Mouse (Mus musculus) kidney, adult 2 months (tissue): ENCODE data around the gene Hivep2. TPM values are rescaled to one million over a fixed set of nuclear protein-coding genes. Genes with fewer than 3 reads are reported as not detected.

Experiments
- DNase-seq: peaks from one replicate; pipeline ENCODE4 v3.0.0; 2021
- H3K27ac ChIP-seq: fragments of 200-500 bp; 2 replicates; pipeline ENCODE4 v1.5.1; 2012; ENCODE audit warnings: low read depth, low read length, control low read depth, inconsistent platforms; ENCODE audit not compliant: insufficient read depth
- H3K27me3 ChIP-seq: fragments of 200-500 bp; replicated peaks from 2 replicates; pipeline ENCODE4 v1.6.1; 2012; ENCODE audit warnings: mild to moderate bottlenecking, moderate library complexity, low read length, inconsistent platforms; ENCODE audit not compliant: control insufficient read depth, insufficient read depth
- H3K36me3 ChIP-seq: fragments of 200-500 bp; 2 replicates; pipeline ENCODE4 v1.6.1; 2012; ENCODE audit warnings: mild to moderate bottlenecking, moderate library complexity, low read length, inconsistent platforms; ENCODE audit not compliant: control insufficient read depth, insufficient read depth
- H3K4me1 ChIP-seq: fragments of 200-500 bp; 2 replicates; pipeline ENCODE4 v1.6.1; 2011; ENCODE audit warnings: low read length; ENCODE audit not compliant: control insufficient read depth, insufficient read depth
- H3K4me3 ChIP-seq: fragments of 200-500 bp; 2 replicates; pipeline ENCODE4 v1.5.1; 2011; ENCODE audit warnings: mild to moderate bottlenecking, low read depth, low read length, control low read depth; ENCODE audit not compliant: insufficient read depth
- CTCF ChIP-seq: fragments of 200-500 bp; conservative IDR thresholded peaks from 2 replicates; pipeline ENCODE4 v1.5.1; 2011; ENCODE audit warnings: low read depth, mild to moderate bottlenecking, control low read depth, low read length, moderate library complexity, mixed read lengths; ENCODE audit not compliant: insufficient read depth, insufficient read length
- POLR2A ChIP-seq: fragments of 200-500 bp; IDR thresholded peaks from one replicate; pipeline ENCODE4 v1.6.1; 2011; ENCODE audit warnings: low read depth, low read length, control low read depth
- WGBS: fragments of 180-500 bp; shearing (Covaris S2); methylation state at CpG from one replicate; pipeline ENCODE4 v1.1.7; 2018; 5-methylcytosine and 5-hydroxymethylcytosine counted together
- polyA plus RNA-seq: library from polyadenylated mRNA; depleted of rRNA; stranded (reverse); fragments of >200 nt; gene quantifications from 2 replicates; pipeline ENCODE4 v1.2.3, GENCODE M21; 2012

The Hivep2 gene
- polyA plus RNA-seq, 1 experiment, result 4.9 TPM

DNA sequence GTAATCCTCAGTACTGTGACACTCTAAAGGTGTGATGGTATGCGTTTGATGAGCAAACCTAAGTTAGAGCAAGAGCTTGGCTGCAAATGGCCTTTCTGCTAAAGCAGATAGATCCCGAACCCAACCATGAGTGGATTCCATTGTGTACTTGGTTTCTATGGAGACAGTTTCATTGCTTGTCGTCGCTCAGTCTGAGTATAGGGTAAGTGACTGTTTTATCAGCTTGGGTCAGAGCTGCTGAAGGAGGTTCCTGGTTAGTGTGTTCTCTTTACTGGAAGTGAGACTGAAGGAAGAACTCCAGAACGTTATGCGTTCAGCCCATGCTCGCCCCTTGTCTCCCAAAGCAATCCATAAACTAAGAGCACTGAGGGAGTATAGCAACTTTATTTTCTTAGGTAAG, 54.4 kb downstream of the Hivep2 start:
- no peak for DNase-seq
- Histone ChIP-seq H3K4me3 (no peak overlapping the region), H3K27ac (no peak overlapping the region), H3K36me3 (no peaks in the 10 kb centered on the region), H3K27me3 (no peaks in the 10 kb centered on the region), H3K4me1 (peaks cover 3% of the 10 kb centered on the region)
- TF ChIP-seq POLR2A, result no peak
- no peak for TF ChIP-seq CTCF
- WGBS, result 77% methylated on average over 7 of the region's 7 CpGs

- no peak overlapping the region for H3K4me3 ChIP-seq
- DNase-seq, result no peak
- TF ChIP-seq POLR2A (no peak), CTCF (no peak)
- WGBS, result 86% methylated on average over 7 of the region's 7 CpGs
- H3K27ac ChIP-seq, result no peak overlapping the region
- H3K36me3 ChIP-seq, result no peaks in the 10 kb centered on the region
- H3K4me1 ChIP-seq, result no peaks in the 10 kb centered on the region; the same call in 1 of the 2 replicates
- no peaks in the 10 kb centered on the region for H3K27me3 ChIP-seq
Measured at GRCm38 (mm10) chr10:14024971-14025370, 59.1 kb downstream of the Hivep2 start.

- no peak for DNase-seq
- WGBS, result 36% methylated on average over 1 of the region's 1 CpGs
- Histone ChIP-seq H3K27ac (no peak overlapping the region), H3K4me3 (no peak overlapping the region), H3K36me3 (no peaks in the 10 kb centered on the region), H3K27me3 (no peaks in the 10 kb centered on the region), H3K4me1 (no peaks in the 10 kb centered on the region)
- no peak for TF ChIP-seq CTCF
- TF ChIP-seq POLR2A, result no peak
Measured at GRCm38 (mm10) chr10:14027751-14028150, 61.9 kb downstream of the Hivep2 start.

DNA sequence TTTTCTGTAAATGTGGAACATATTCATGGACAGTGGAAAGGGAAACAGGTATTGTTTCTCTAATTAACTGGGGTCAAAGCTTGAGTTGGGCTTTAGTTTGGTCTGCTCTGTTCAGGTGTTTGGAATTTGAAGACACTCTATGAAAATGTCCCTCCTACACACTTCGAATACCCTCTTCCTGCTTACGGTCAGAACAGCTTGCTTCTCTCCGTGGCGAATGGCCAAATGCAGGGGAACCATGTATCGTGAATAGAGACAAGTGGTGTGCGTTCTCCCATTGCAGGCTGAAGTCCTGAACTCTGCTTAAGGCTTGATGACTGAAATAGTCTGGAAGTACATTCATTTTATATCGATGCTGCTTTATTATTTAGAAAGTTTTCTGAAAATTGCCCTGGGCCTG, 63.1 kb downstream of the Hivep2 start:
- no peak for DNase-seq
- Histone ChIP-seq H3K27me3 (no peaks in the 10 kb centered on the region), H3K4me1 (no peaks in the 10 kb centered on the region), H3K36me3 (no peaks in the 10 kb centered on the region), H3K4me3 (no peak overlapping the region), H3K27ac (no peak overlapping the region)
- TF ChIP-seq CTCF, result no peak
- no peak for TF ChIP-seq POLR2A
- WGBS, result 78% methylated on average over 7 of the region's 7 CpGs

DNA sequence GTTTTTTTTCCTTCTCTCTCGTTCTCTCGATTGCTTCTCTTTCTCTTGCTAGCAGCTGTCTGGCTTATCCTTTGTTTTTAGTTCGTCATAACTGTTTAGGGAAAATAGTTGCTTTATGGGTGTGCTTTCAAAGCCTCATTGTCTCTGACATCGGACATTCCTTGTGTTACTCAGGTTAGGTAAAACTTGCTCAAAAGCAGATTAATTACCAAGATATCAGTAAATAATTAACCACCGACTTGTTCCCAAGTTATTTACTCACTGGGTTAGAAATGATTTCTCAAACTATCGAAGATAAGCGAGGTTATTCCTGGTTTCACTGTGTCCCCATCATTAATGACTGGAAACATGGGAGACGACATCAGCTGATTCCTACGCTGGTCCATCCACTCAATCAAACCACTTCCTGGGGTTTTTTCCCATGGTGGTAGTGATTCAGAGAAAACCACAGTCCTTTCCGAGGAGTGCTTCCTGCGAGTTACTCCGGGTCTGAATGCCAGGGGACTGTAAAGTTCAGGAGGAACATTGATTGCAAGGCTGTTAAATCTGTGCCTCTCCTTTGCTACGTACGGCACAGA, 64.7 kb downstream of the Hivep2 start:
- Histone ChIP-seq H3K4me3 (no peak overlapping the region), H3K36me3 (no peaks in the 10 kb centered on the region), H3K27ac (no peak overlapping the region), H3K4me1 (peaks cover 5% of the 10 kb centered on the region), H3K27me3 (no peaks in the 10 kb centered on the region)
- peak; percentile 39 for DNase-seq
- TF ChIP-seq POLR2A, result no peak
- no peak for TF ChIP-seq CTCF
- WGBS, result 54% methylated on average over 14 of the region's 14 CpGs

- H3K36me3 ChIP-seq, result no peaks in the 10 kb centered on the region
- H3K4me1 ChIP-seq, result peaks cover 5% of the 10 kb centered on the region
- no peak for DNase-seq
- H3K27me3 ChIP-seq, result no peaks in the 10 kb centered on the region
- TF ChIP-seq POLR2A (no peak), CTCF (no peak)
- H3K27ac ChIP-seq, result no peak overlapping the region
- WGBS, result 95% methylated on average over 2 of the region's 2 CpGs
- no peak overlapping the region for H3K4me3 ChIP-seq
Measured at GRCm38 (mm10) chr10:14032532-14032931, 66.7 kb downstream of the Hivep2 start.

- WGBS, result 92% methylated on average over 7 of the region's 7 CpGs
- TF ChIP-seq POLR2A (no peak), CTCF (no peak)
- H3K36me3 ChIP-seq, result no peaks in the 10 kb centered on the region
- H3K27me3 ChIP-seq, result no peaks in the 10 kb centered on the region
- DNase-seq, result no peak
- H3K27ac ChIP-seq, result no peak overlapping the region
- peaks cover 5% of the 10 kb centered on the region for H3K4me1 ChIP-seq
- no peak overlapping the region for H3K4me3 ChIP-seq
Measured at GRCm38 (mm10) chr10:14034046-14034445, 68.2 kb downstream of the Hivep2 start.
